Mouse (Mus musculus): ENCODE data around the gene Hepacam2. TPM values are rescaled to one million over a fixed set of nuclear protein-coding genes. Genes with fewer than 3 reads are reported as not detected.
A peak's percentile ranks its signal among the peaks of the same experiment; 100 is the strongest.
"Not testable (repeated sequence)": the region's sequence is repeated elsewhere in the genome, so short reads cannot be mapped to it uniquely, and the experiment has no call there.

Gene Hepacam2
- total RNA-seq, 2 experiments from 2014 or later = 0.29 TPM; not detected in 1

DNA sequence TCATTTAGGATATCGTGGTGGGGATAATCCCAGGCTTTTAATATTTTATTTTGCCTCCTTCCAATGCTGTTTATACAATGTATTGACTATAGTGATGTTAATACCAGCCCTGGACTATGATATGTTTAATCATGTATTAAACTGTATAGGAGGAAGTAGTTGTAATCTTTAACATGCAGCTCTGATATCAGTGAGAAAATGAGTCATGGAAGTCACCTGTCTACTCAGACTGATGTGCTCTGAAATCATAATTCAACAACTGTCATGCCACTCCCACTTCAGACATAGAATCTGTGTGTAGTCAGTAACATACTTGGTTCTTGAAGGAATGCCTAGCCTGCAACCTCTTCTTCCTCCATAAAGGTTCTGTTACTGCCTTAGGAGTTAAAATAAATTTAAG, 29.5 kb downstream of the Hepacam2 start:
- no peak for DNase-seq (ENCODE audit: low spot score in 2 of 2)

DNA sequence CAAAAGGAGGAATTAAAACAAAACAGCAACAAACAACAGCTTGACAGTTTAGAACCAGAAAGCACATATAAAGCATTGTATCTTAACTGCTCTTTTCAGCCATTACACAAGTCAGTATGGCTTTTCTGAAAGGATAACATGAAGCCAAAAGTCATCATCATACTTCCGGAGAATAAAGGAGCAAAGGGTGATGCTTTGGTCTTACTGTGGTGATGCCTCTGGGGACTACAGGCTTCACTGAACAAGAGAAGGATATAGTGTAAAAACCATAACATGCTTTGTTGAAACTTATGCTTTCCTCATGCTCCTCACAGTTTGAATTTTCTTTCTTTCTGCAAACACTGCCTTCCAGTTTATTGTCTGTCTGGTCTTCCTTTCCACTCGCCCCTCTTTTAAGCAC, 34.5 kb downstream of the Hepacam2 start:
- no peak for DNase-seq (ENCODE audit: low spot score in 2 of 2)

DNA sequence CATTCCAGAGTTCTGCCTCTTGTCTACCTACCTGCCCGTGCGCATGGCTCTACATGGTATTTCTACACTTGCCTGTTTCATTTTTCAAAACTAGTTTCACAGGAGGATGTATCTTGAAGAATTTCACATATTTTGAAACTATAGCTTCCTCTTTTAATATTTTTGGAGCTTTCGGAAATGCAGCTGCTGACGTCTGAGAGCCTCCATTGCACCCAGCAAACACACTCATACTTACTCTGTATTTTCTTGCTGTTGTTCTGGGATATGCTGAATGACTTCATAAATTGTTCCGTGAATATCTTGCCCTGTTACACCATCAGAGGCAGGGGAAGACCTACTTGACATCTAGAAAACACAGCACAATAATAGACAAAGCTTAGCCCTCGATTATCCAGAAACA, 35.1 kb downstream of the Hepacam2 start:
- DNase-seq (ENCODE audit: low spot score in 2 of 2) = no peak

DNA sequence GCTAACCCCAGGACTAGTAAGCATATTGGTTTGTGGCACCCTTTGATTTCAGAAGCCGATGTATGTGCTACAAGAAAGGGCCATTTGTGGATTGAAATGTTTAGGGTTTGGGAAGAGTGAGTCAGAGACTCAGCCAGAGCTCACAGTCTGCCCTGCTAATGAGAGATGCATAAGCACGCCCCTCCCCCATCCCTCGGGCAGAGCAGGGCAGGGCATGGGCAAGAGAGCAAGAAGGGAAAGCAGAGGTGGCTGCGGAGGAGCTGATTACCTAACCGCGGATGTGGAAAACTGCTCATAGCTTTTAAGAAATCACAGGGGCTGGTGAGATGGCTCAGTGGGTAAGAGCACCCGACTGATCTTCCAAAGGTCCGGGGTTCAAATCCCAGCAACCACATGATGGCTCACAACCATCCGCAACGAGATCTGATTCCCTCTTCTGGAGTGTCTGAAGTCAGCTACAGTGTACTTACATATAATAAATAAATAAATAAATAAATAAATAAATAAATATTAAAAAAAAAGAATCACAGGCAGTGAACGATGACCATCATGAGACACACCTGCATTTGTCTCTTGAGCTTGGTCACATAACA, 42.1 kb downstream of the Hepacam2 start:
- no peak for DNase-seq (ENCODE audit: low spot score in 2 of 2)

DNA sequence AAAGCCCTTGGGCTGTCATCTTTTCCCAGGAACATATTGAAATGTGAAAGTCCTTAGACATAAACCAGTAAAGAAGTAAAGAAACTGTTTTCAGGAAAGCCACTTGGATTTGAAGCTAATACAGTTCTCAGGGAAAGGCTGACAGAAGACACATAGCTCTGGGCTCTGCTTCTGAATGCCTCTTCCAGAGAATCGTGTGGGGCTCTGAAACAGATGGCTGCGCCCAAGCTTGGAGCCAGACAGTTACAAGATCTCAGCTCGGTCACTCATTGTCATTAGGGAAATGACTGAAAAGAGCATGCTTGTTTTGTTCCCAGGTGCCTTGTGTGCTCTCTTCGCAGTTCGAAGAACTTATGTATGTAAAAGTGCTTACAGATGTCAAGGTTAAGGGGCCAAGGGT, 43.7 kb downstream of the Hepacam2 start:
- DNase-seq (ENCODE audit: low spot score in 2 of 2) = peak in 1 of 2 experiments; percentile 8

GRCm38 (mm10) chr6:3447404-3447803, 50.7 kb downstream of the Hepacam2 start:
- peak; percentile 46 to 73 for DNase-seq (ENCODE audit: low spot score in 2 of 2)

DNA sequence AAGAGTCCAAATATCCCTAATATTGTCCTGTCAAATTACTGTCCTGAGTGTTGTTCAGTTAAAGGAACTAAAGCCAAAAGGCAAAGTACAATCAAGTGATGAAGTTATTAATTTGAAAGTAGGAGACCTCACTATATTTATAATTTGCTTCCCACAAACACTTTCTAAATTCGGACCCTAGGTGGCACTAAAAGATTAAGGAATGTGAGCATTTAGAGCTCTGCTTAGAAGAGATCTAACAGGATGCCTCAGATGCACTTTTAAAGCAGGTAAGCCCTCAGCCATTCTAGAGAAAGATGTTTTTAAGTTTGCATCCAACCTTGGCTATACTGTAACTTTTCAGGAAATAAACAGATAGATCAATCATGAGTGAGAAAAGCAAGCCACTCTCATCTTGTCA, 54.2 kb downstream of the Hepacam2 start:
- DNase-seq (ENCODE audit: low spot score in 2 of 2) = peak in 1 of 2 experiments; percentile 20

DNA sequence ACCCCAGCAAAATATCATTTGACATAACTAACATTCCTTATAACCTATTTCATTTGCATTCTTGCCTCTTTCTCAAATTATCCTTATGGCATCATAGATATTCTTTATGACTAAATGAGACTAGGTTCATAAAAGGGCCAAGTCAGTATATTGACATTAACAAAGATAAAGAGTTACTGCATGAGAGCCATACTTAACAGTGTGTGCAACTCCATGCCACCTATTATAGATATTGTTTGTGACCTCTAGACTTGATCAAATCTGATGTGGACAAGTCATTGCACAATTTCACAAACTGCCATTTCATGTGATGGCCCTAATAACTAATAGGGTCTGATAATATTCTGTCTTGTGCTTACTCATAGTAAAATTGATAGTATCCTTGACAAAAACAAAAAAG, 62.0 kb downstream of the Hepacam2 start:
- no peak for DNase-seq (ENCODE audit: low spot score in 2 of 2)

GRCm38 (mm10) chr6:3430976-3431375, 67.1 kb downstream of the Hepacam2 start:
- DNase-seq (ENCODE audit: low spot score in 2 of 2) = not testable (repeated sequence)

- DNase-seq (ENCODE audit: low spot score in 2 of 2) = no peak
Observed at GRCm38 (mm10) chr6:3427047-3427446, 71.1 kb downstream of the Hepacam2 start.

- DNase-seq (ENCODE audit: low spot score in 2 of 2) = not testable (repeated sequence)
Observed at GRCm38 (mm10) chr6:3425333-3425732, 72.8 kb downstream of the Hepacam2 start.

GRCm38 (mm10) chr6:3424613-3425277, 73.4 kb downstream of the Hepacam2 start:
- not testable (repeated sequence) for DNase-seq (ENCODE audit: low spot score in 2 of 2)

Other genes starting within 250 kb of the Hepacam2 start
- 1 to 10 TPM; 2.7 to 4.7 TPM for gene Samd9l, start 98.7 kb downstream of the Hepacam2 start, total RNA-seq (2021)
- gene Vps50, start 84 bp upstream of the Hepacam2 start, total RNA-seq (2021) = 10 to 100 TPM; 48.6 to 52.6 TPM

All from layer of hippocampus, postnatal 14 days (tissue).